Mouse (Mus musculus): ENCODE measurements around the gene Taf5.
A peak's percentile ranks its signal among the peaks of the same experiment; 100 is the strongest.

The Taf5 gene

GRCm38 (mm10) chr19:47065860-47066259 is 1.7 kb upstream of the Taf5 start:
- DNase-seq (ENCODE audit: low spot score) = no peak

- DNase-seq (ENCODE audit: low spot score) = peak; percentile 88
Measured at GRCm38 (mm10) chr19:47067924-47068611, 522 bp downstream of the Taf5 start.

GRCm38 (mm10) chr19:47088226-47088625 is 20.7 kb downstream of the Taf5 start:
- no peak for DNase-seq (ENCODE audit: low spot score)

GRCm38 (mm10) chr19:47089718-47090525 is 22.4 kb downstream of the Taf5 start:
- no peak for DNase-seq (ENCODE audit: low spot score)

GRCm38 (mm10) chr19:47090550-47091156 is 23.1 kb downstream of the Taf5 start, which contains the start of the genes Usmg5 and Pdcd11:
Gene Usmg5, minus strand, starts transcription at chr19:47090647.
Gene Pdcd11, plus strand, starts transcription at chr19:47090768.
- DNase-seq (ENCODE audit: low spot score) = peak; percentile 97

GRCm38 (mm10) chr19:47101080-47101479 is 33.5 kb downstream of the Taf5 start:
- no peak for DNase-seq (ENCODE audit: low spot score)

- no peak for DNase-seq (ENCODE audit: low spot score)
Measured at GRCm38 (mm10) chr19:47104641-47105271, 37.2 kb downstream of the Taf5 start.

- DNase-seq (ENCODE audit: low spot score) = no peak
Measured at GRCm38 (mm10) chr19:47118634-47119033, 51.1 kb downstream of the Taf5 start.

GRCm38 (mm10) chr19:47121054-47121453 is 53.5 kb downstream of the Taf5 start:
- peak; percentile 23 for DNase-seq (ENCODE audit: low spot score)

- DNase-seq (ENCODE audit: low spot score) = no peak
Measured at GRCm38 (mm10) chr19:47122802-47123201, 55.3 kb downstream of the Taf5 start.

- no peak for DNase-seq (ENCODE audit: low spot score)
Measured at GRCm38 (mm10) chr19:47128164-47128563, 60.6 kb downstream of the Taf5 start.

- DNase-seq (ENCODE audit: low spot score) = no peak
Measured at GRCm38 (mm10) chr19:47128835-47129234, 61.3 kb downstream of the Taf5 start.

GRCm38 (mm10) chr19:47130551-47131125 is 63.1 kb downstream of the Taf5 start:
- no peak for DNase-seq (ENCODE audit: low spot score)
